Mouse (Mus musculus) CH12.LX (cell line): ENCODE measurements around the gene Pnpo. TPM values are rescaled to one million over a fixed set of nuclear protein-coding genes. Genes with fewer than 3 reads are reported as not detected.

Experiments
- DNase-seq: peaks from one replicate; pipeline ENCODE4 v3.0.0-alpha.2; 2013; ENCODE audit errors: extremely low read depth
- H3K27ac ChIP-seq: 2 replicates; pipeline ENCODE4 v1.5.1; 2012; ENCODE audit warnings: low read depth, mild to moderate bottlenecking, control low read depth, moderate library complexity; ENCODE audit not compliant: insufficient read depth
- H3K27me3 ChIP-seq: replicated peaks from 2 replicates; pipeline ENCODE3; 2012; ENCODE audit warnings: inconsistent platforms
- H3K36me3 ChIP-seq, 2 experiments: replicated peaks in 1 of 2; 2 replicates each; pipeline versions ENCODE3 to v1.6.1; 2012; ENCODE audit warnings: inconsistent platforms in 1 of 2, low read length in 1 of 2, mild to moderate bottlenecking in 1 of 2, mixed read lengths in 1 of 2, moderate library complexity in 1 of 2; ENCODE audit not compliant: control insufficient read depth in 1 of 2, insufficient read depth in 1 of 2
- H3K4me1 ChIP-seq, 2 experiments: 2 replicates each; pipeline ENCODE4 v1.6.1; 2012; ENCODE audit warnings: inconsistent platforms in 1 of 2, moderate library complexity in 1 of 2; ENCODE audit not compliant: insufficient read depth in 2 of 2, control insufficient read depth in 1 of 2
- H3K4me2 ChIP-seq: 2 replicates; pipeline ENCODE4 v1.6.1; 2012; ENCODE audit warnings: low read depth, mild to moderate bottlenecking, control low read depth; ENCODE audit not compliant: poor library complexity, insufficient read depth, severe bottlenecking
- H3K4me3 ChIP-seq, 3 experiments: fragments of 150-350 bp in 1 of 3; sonication (generic) in 1 of 3; replicated peaks in 1 of 3; 2 replicates each; pipeline versions ENCODE3 to v1.5.1; 2011 to 2012; ENCODE audit warnings: low read depth in 2 of 3, low read length in 2 of 3, mild to moderate bottlenecking in 2 of 3, moderate library complexity in 2 of 3, control low read depth in 1 of 3, improper control_type of control experiment in 1 of 3, inconsistent platforms in 1 of 3, mixed read lengths in 1 of 3; ENCODE audit not compliant: poor library complexity in 1 of 3
- H3K79me2 ChIP-seq: replicated peaks from 2 replicates; pipeline ENCODE4 v1.6.1; 2012; ENCODE audit warnings: mild to moderate bottlenecking, moderate library complexity; ENCODE audit not compliant: control insufficient read depth, poor library complexity, insufficient read depth, severe bottlenecking; ENCODE audit errors: extremely low read depth
- H3K9ac ChIP-seq: 2 replicates; pipeline ENCODE4 v1.6.1; 2012; ENCODE audit warnings: low read depth, mild to moderate bottlenecking, control low read depth, moderate library complexity; ENCODE audit not compliant: insufficient read depth
- H3K9me3 ChIP-seq: replicated peaks from 2 replicates; pipeline ENCODE3; 2012; ENCODE audit warnings: low read length, inconsistent platforms, mixed read lengths
- BHLHE40 ChIP-seq: IDR thresholded peaks from 2 replicates; pipeline ENCODE4 v1.6.1; 2011; ENCODE audit warnings: mild to moderate bottlenecking, low read depth, low read length, improper control_type of control experiment
- CHD1 ChIP-seq: IDR thresholded peaks from 2 replicates; pipeline ENCODE4 v1.6.1; 2012; ENCODE audit warnings: low read depth, low read length, improper control_type of control experiment, inconsistent platforms
- E2F4 ChIP-seq: IDR thresholded peaks from 2 replicates; pipeline ENCODE4 v1.6.1; 2011; ENCODE audit warnings: low read depth, low read length, improper control_type of control experiment; ENCODE audit not compliant: insufficient replicate concordance
- ETS1 ChIP-seq: conservative IDR thresholded peaks from 2 replicates; pipeline ENCODE4 v1.6.1; 2012; ENCODE audit warnings: low read depth, mild to moderate bottlenecking, inconsistent platforms, low read length, improper control_type of control experiment, moderate library complexity
- GABPA ChIP-seq: IDR thresholded peaks from 2 replicates; pipeline ENCODE4 v1.6.1; 2012; ENCODE audit warnings: low read depth, low read length, improper control_type of control experiment, inconsistent platforms; ENCODE audit not compliant: insufficient replicate concordance
- HCFC1 ChIP-seq: IDR thresholded peaks from 2 replicates; pipeline ENCODE4 v1.6.1; 2012; ENCODE audit warnings: low read depth, mild to moderate bottlenecking, inconsistent platforms, low read length, improper control_type of control experiment
- IRF4 ChIP-seq: IDR thresholded peaks from 2 replicates; pipeline ENCODE4 v1.6.1; 2014; ENCODE audit warnings: low read depth, mild to moderate bottlenecking, inconsistent platforms, low read length, improper control_type of control experiment
- JUN ChIP-seq: IDR thresholded peaks from 2 replicates; pipeline ENCODE4 v1.6.1; 2011; ENCODE audit warnings: low read depth, mild to moderate bottlenecking, low read length, improper control_type of control experiment, moderate library complexity; ENCODE audit not compliant: insufficient read depth
- MAZ ChIP-seq: IDR thresholded peaks from 2 replicates; pipeline ENCODE4 v1.6.1; 2012; ENCODE audit warnings: low read depth, mild to moderate bottlenecking, inconsistent platforms, low read length, improper control_type of control experiment, moderate library complexity
- MXI1 ChIP-seq: IDR thresholded peaks from 2 replicates; pipeline ENCODE4 v1.6.1; 2011; ENCODE audit warnings: mild to moderate bottlenecking, low read depth, low read length, improper control_type of control experiment
- NELFE ChIP-seq: IDR thresholded peaks from 2 replicates; pipeline ENCODE4 v1.6.1; 2011; ENCODE audit warnings: low read depth, low read length, improper control_type of control experiment
- PAX5 ChIP-seq: IDR thresholded peaks from 2 replicates; pipeline ENCODE4 v1.6.1; 2012; ENCODE audit warnings: low read length, inconsistent platforms, mixed read lengths
- POLR2A ChIP-seq: IDR thresholded peaks from 2 replicates; pipeline ENCODE4 v1.6.1; 2011; ENCODE audit warnings: low read depth, mild to moderate bottlenecking, improper control_type of control experiment, low read length
- RAD21 ChIP-seq: IDR thresholded peaks from 2 replicates; pipeline ENCODE4 v1.6.1; 2011; ENCODE audit warnings: low read depth, mild to moderate bottlenecking, low read length, improper control_type of control experiment, moderate library complexity
- SIN3A ChIP-seq: IDR thresholded peaks from 2 replicates; pipeline ENCODE4 v1.6.1; 2012; ENCODE audit warnings: low read length, improper control_type of control experiment, inconsistent platforms
- SMC3 ChIP-seq: IDR thresholded peaks from 2 replicates; pipeline ENCODE4 v1.6.1; 2011; ENCODE audit warnings: low read depth, low read length, improper control_type of control experiment
- USF2 ChIP-seq: conservative IDR thresholded peaks from 2 replicates; pipeline ENCODE4 v1.6.1; 2011; ENCODE audit warnings: low read depth, low read length, improper control_type of control experiment
- ZC3H11A ChIP-seq: IDR thresholded peaks from 2 replicates; pipeline ENCODE4 v1.6.1; 2012; ENCODE audit warnings: low read depth, mild to moderate bottlenecking, inconsistent platforms, low read length, improper control_type of control experiment
- ZMIZ1 ChIP-seq: IDR thresholded peaks from 2 replicates; pipeline ENCODE4 v1.6.1; 2012; ENCODE audit warnings: low read depth, mild to moderate bottlenecking, inconsistent platforms, low read length, improper control_type of control experiment
- dilution Hi-C: fragments of 300-500 bp; cut with MboI; formaldehyde crosslinking; loops from 2 replicates; pipeline ENCODE4 v1.14.3; 2020; ENCODE audit warnings: low sequenced_read_pairs; ENCODE audit not compliant: extremely low pct_unique_long_range_greater_than_20kb, extremely low pct_ligation_motif_present
- in situ Hi-C: fragments of 300-500 bp; cut with MboI; formaldehyde crosslinking; loops from 3 replicates; pipeline ENCODE4 v1.14.3; 2019; ENCODE audit warnings: low sequenced_read_pairs, low pct_ligation_motif_present, low pct_unique_long_range_greater_than_20kb, mixed read lengths
- polyA plus RNA-seq: library from polyadenylated mRNA; unstranded; fragments of >175 nt; gene quantifications from 2 replicates; pipeline ENCODE4 v1.2.1, GENCODE M21; 2012; ENCODE audit warnings: low read depth; ENCODE audit not compliant: insufficient read length
- total RNA-seq, 2 experiments: library from RNA; depleted of rRNA; stranded (reverse); fragments of 300-350 nt in 1 of 2; fragments of >200 nt in 1 of 2; gene quantifications; 2 replicates each; pipeline ENCODE4 v1.2.3; 2012 to 2014

The Pnpo gene
- total and polyA plus RNA-seq, 3 experiments, result 36.3 to 54.3 (median 38.5) TPM

GRCm38 (mm10) chr11:96976379-96976687 lies 32.5 kb upstream of the Pnpo start:
- Histone ChIP-seq H3K9me3 (no peaks in the 10 kb centered on the region), H3K79me2 (peaks cover 38% of the 10 kb centered on the region), H3K27ac (no peak overlapping the region), H3K4me3 (peak overlapping the region; percentile 78 to 93 (median 88)), H3K4me1 (peaks cover 20 to 55% of the 10 kb centered on the region in 2 experiments), H3K27me3 (no peaks in the 10 kb centered on the region), H3K9ac (peak overlapping the region; percentile 88), H3K36me3 (peaks cover 0 to 26% of the 10 kb centered on the region in 2 experiments), H3K4me2 (peak overlapping the region; percentile 86)
- DNase-seq, result no peak
- in situ Hi-C loops, result no loop called here
- dilution Hi-C loops, result no loop called here
- no peak for TF ChIP-seq ETS1
- TF ChIP-seq GABPA, result no peak
- TF ChIP-seq E2F4, result no peak
- TF ChIP-seq HCFC1, result no peak
- TF ChIP-seq MAZ, result no peak
- TF ChIP-seq MXI1, result no peak
- no peak for TF ChIP-seq BHLHE40
- TF ChIP-seq USF2, result no peak
- TF ChIP-seq RAD21, result no peak
- TF ChIP-seq ZMIZ1, result no peak
- no peak for TF ChIP-seq JUN
- TF ChIP-seq IRF4, result no peak
- no peak for TF ChIP-seq NELFE
- no peak for TF ChIP-seq PAX5
- TF ChIP-seq ZC3H11A, result no peak
- TF ChIP-seq CHD1, result no peak
- TF ChIP-seq SMC3, result no peak

GRCm38 (mm10) chr11:96975511-96976378 lies 32.0 kb upstream of the Pnpo start:
- Histone ChIP-seq H3K4me2 (peak overlapping the region; percentile 86), H3K9me3 (no peaks in the 10 kb centered on the region), H3K27me3 (no peaks in the 10 kb centered on the region), H3K9ac (peak overlapping the region; percentile 88), H3K27ac (no peak overlapping the region), H3K79me2 (peaks cover 44% of the 10 kb centered on the region), H3K4me3 (peak overlapping the region in 1 of 3 experiments; percentile 78), H3K4me1 (peaks cover 20 to 55% of the 10 kb centered on the region in 2 experiments), H3K36me3 (peaks cover 0 to 28% of the 10 kb centered on the region in 2 experiments)
- in situ Hi-C loops, result no loop called here
- DNase-seq, result no peak
- TF ChIP-seq SIN3A, result 0 out of 2 replicates have a peak, but pooled peaks have one; percentile 25
- no peak for TF ChIP-seq POLR2A
- dilution Hi-C loops, result no loop called here
